Mouse (Mus musculus): ENCODE data around the gene Zdhhc1.

The Zdhhc1 gene

DNA sequence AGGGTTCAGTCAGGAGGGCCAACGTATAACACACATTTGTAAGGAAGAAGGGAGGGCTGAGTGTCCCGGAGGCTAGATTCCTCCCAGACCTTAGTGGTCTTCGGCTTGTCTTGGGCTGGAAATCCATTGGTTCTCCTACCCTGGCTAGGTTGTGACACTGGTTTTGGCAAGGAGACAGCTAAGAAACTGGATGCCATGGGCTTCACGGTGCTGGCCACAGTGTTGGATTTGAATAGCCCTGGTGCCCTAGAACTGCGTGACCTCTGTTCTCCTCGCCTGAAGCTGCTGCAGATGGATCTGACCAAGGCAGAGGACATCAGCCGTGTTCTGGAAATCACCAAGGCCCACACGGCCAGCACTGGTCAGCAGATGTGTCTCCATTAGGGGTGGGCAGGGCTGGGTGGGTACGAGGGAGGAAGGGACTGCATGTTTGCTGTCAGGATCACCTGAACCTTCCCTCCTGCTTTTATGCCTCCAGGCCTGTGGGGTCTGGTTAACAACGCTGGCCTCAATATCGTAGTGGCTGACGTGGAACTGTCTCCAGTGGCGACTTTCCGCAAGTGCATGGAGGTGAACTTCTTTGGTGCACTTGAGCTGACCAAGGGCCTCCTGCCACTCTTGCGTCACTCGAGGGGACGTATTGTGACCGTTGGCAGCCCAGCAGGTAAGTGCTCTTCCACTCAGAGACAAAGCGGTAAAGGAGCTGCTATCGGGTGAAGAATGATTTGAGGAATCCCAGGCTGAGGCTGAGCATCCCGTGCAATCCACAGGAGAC lies 25.5 kb upstream of the Zdhhc1 start:
- peaks cover 69% of the 10 kb centered on the region for H3K4me1 ChIP-seq (replicated peaks; ENCODE audit: low read depth, low read length)
- no peak overlapping the region for H3K4me3 ChIP-seq (replicated peaks; ENCODE audit: low read length)
- no peaks in the 10 kb centered on the region for H3K9me3 ChIP-seq (ENCODE audit: low read length)
- H3K27me3 ChIP-seq (ENCODE audit: insufficient read depth, low read length): peaks cover 35% of the 10 kb centered on the region
- TF ChIP-seq CTCF (conservative IDR thresholded peaks at IDR 0.05; ENCODE audit: low read length) (no peak), POU5F1 (IDR thresholded peaks at IDR 0.05; ENCODE audit: borderline replicate concordance, low read length) (no peak), NANOG (IDR thresholded peaks at IDR 0.05; ENCODE audit: borderline replicate concordance, low read length) (no peak)
- peaks cover 55% of the 10 kb centered on the region for H3K36me3 ChIP-seq (ENCODE audit: insufficient read depth, low read length)

DNA sequence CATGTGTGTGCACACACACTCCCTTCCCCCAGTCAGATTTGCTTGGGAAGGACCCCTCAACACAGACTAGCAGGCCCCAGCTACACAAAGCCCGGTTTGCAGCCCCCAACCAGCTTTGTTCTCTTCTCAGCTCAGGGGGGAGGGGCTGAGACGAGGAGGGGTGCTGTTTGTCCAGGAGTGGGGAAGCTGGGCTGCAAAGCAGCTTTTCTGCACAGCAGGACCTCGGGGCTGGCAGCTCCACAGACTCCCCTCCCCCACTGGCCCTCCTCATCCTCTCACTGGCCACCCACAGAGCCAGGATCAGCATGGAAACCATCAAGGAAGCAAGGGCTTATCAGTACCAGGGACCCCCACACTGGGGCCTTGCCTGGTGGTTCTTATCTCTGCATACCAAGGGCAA lies 24.4 kb upstream of the Zdhhc1 start:
- Histone ChIP-seq H3K9me3 (ENCODE audit: low read length) (no peaks in the 10 kb centered on the region), H3K4me3 (replicated peaks; ENCODE audit: low read length) (0 out of 2 replicates have a peak overlapping the region, but pooled peaks have one; percentile 18), H3K27me3 (ENCODE audit: insufficient read depth, low read length) (peaks cover 45% of the 10 kb centered on the region), H3K36me3 (ENCODE audit: insufficient read depth, low read length) (peaks cover 43% of the 10 kb centered on the region), H3K4me1 (replicated peaks; ENCODE audit: low read depth, low read length) (peaks cover 68% of the 10 kb centered on the region)
- TF ChIP-seq CTCF (conservative IDR thresholded peaks at IDR 0.05; ENCODE audit: low read length) (no peak), NANOG (IDR thresholded peaks at IDR 0.05; ENCODE audit: borderline replicate concordance, low read length) (no peak), POU5F1 (IDR thresholded peaks at IDR 0.05; ENCODE audit: borderline replicate concordance, low read length) (no peak)

DNA sequence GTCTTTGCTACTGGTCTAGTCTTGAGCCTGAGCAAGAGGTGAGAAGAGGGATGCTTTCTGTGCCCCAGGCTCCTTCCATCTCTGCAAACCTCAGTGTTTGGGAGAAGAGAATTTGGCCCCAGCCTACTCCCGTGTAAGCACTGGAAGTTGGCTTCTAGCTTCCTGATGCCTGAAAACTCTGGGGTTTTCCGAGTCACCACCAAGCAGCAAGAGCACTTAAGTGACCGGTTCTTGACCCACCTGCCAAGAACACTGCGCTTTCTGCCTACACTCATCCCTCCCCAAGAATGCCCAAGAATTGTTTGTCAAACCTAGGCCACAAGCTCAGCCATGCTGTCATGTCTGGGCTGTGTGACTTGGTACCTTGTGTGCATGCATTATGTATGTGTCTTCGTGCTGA lies 23.8 kb upstream of the Zdhhc1 start:
- no peak overlapping the region for H3K4me3 ChIP-seq (replicated peaks; ENCODE audit: low read length)
- TF ChIP-seq CTCF (conservative IDR thresholded peaks at IDR 0.05; ENCODE audit: low read length) (no peak), NANOG (IDR thresholded peaks at IDR 0.05; ENCODE audit: borderline replicate concordance, low read length) (no peak), POU5F1 (IDR thresholded peaks at IDR 0.05; ENCODE audit: borderline replicate concordance, low read length) (no peak)
- H3K4me1 ChIP-seq (replicated peaks; ENCODE audit: low read depth, low read length): peaks cover 63% of the 10 kb centered on the region
- no peaks in the 10 kb centered on the region for H3K9me3 ChIP-seq (ENCODE audit: low read length)
- H3K36me3 ChIP-seq (ENCODE audit: insufficient read depth, low read length): peaks cover 38% of the 10 kb centered on the region
- H3K27me3 ChIP-seq (ENCODE audit: insufficient read depth, low read length): peaks cover 45% of the 10 kb centered on the region

DNA sequence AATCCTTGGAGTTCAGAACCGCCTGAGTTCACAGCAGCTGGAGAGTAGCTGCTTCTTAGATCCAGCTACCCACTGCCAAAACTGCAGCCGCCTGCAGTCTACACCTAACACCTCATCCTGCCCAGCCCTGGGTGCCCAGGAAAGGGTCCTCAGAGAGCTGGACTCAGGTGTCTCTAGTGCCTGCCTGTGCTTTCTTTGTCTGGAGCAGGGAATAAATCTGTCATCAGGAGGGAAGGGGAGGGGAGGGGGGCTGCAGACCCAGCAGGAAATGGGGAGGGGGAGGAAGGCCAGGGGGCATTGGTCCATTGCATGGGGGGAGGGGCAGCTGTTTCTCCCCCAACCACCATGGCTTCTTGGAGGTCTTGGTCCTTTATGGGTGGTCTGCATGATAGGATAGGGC lies 22.9 kb upstream of the Zdhhc1 start:
- H3K36me3 ChIP-seq (ENCODE audit: insufficient read depth, low read length): peaks cover 29% of the 10 kb centered on the region
- H3K9me3 ChIP-seq (ENCODE audit: low read length): no peaks in the 10 kb centered on the region
- peaks cover 70% of the 10 kb centered on the region for H3K4me1 ChIP-seq (replicated peaks; ENCODE audit: low read depth, low read length)
- peaks cover 53% of the 10 kb centered on the region for H3K27me3 ChIP-seq (ENCODE audit: insufficient read depth, low read length)
- peak overlapping the region; percentile 89; the same call in 1 of the 2 replicates for H3K4me3 ChIP-seq (replicated peaks; ENCODE audit: low read length)
- TF ChIP-seq POU5F1 (IDR thresholded peaks at IDR 0.05; ENCODE audit: borderline replicate concordance, low read length) (no peak), CTCF (conservative IDR thresholded peaks at IDR 0.05; ENCODE audit: low read length) (no peak), NANOG (IDR thresholded peaks at IDR 0.05; ENCODE audit: borderline replicate concordance, low read length) (no peak)

DNA sequence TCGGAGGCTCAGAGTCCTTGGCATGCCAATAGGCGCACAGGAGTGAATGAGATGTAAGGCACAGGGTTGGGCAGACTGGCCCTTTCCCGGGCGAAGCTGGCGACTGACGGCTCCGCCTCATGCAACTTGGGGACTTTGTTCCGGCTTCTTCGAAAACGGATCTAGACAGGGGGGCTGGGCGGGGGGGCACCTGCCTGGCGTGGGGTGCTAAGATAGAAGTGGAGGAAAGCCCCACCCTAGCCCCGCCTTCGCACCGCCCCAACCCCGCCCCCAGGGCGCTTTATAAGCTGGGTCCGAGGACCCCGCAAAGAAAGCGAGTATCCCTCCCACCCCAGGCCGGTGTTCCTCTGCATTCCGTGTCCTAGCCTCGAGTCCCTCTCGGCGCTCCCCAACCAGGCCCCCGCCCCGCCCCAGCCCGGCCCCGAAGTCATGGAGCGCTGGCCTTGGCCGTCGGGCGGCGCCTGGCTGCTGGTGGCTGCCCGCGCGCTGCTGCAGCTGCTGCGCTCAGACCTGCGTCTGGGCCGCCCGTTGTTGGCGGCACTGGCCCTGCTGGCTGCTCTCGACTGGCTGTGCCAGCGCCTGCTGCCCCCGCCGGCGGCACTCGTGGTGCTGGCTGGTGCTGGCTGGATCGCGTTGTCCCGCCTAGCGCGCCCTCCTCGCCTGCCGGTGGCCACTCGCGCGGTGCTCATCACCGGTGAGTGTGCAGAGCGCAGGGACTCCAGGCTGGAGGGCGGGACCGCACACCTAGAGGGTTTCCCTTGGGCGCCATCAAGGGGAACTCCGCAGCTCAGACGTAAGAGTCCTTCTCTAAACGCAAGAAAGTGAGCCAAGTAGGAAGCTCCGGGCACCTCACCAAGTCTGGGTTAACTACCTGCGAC lies 22.0 kb upstream of the Zdhhc1 start, which contains the start of gene Hsd11b2:
TSS of gene Hsd11b2 (plus strand) at position 320 of the 878 bp plus-strand sequence.
- peaks cover 57% of the 10 kb centered on the region for H3K27me3 ChIP-seq (ENCODE audit: insufficient read depth, low read length)
- no peak for TF ChIP-seq NANOG (IDR thresholded peaks at IDR 0.05; ENCODE audit: borderline replicate concordance, low read length)
- TF ChIP-seq POU5F1 (IDR thresholded peaks at IDR 0.05; ENCODE audit: borderline replicate concordance, low read length): no peak
- no peaks in the 10 kb centered on the region for H3K9me3 ChIP-seq (ENCODE audit: low read length)
- peaks cover 79% of the 10 kb centered on the region for H3K4me1 ChIP-seq (replicated peaks; ENCODE audit: low read depth, low read length)
- H3K36me3 ChIP-seq (ENCODE audit: insufficient read depth, low read length): peaks cover 20% of the 10 kb centered on the region
- peak within 1 kb of the TSS; percentile 89 for H3K4me3 ChIP-seq (replicated peaks; ENCODE audit: low read length)

DNA sequence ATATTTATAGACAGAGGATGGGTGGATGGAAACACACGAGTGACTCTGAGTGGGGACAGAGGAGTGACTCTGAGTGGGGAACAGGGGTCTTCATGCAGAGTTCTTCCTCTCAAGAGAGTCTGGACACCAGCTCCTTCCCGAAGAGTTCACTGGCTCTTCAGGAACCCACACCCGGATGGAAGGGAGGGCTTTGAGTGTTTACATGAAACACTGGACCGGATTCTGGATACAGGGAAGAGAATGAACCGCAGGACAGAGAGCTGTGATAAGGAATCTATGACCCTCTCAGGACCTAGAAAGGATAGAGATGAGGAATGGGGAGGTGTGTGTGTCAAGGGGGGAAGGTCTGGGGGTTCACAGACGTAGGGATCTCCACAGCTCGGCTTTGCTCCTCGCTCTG lies 20.6 kb upstream of the Zdhhc1 start:
- no peak overlapping the region for H3K4me3 ChIP-seq (replicated peaks; ENCODE audit: low read length)
- H3K9me3 ChIP-seq (ENCODE audit: low read length): no peaks in the 10 kb centered on the region
- H3K27me3 ChIP-seq (ENCODE audit: insufficient read depth, low read length): peaks cover 62% of the 10 kb centered on the region
- H3K4me1 ChIP-seq (replicated peaks; ENCODE audit: low read depth, low read length): peaks cover 70% of the 10 kb centered on the region
- TF ChIP-seq CTCF (conservative IDR thresholded peaks at IDR 0.05; ENCODE audit: low read length): no peak
- TF ChIP-seq POU5F1 (IDR thresholded peaks at IDR 0.05; ENCODE audit: borderline replicate concordance, low read length): no peak
- TF ChIP-seq NANOG (IDR thresholded peaks at IDR 0.05; ENCODE audit: borderline replicate concordance, low read length): no peak
- H3K36me3 ChIP-seq (ENCODE audit: insufficient read depth, low read length): peaks cover 6% of the 10 kb centered on the region

DNA sequence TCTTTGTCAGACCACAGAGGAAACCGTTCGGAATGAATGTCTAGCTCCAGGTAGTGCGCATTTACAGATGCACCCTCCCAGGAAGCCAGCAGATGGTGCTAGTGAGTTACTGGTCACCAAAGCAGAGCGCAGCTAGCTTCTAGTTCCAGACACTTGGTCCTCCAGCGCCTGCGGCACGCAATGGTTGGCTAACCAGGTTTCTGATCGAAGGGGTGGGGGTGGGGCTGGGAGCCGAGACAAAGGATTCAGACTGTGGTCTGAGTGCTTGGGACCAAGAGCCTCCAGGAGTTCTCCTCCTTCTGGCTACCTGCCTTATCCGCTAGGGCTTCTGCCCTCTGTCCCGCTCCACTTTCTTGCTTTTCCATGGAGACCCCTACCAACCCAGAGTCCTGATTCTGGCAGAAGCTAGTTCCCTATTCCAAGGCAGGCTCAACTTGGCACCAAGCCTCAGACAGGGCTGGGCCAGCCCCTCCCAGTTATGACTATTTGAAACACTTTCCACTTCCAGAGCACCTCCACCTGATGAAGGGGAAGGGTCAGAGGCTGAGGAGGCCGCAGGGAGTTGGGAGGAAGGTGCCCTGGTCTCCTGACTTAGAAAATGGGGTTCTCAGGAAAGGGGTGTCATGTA lies 19.4 kb upstream of the Zdhhc1 start:
- H3K4me1 ChIP-seq (replicated peaks; ENCODE audit: low read depth, low read length): peaks cover 59% of the 10 kb centered on the region
- H3K9me3 ChIP-seq (ENCODE audit: low read length): no peaks in the 10 kb centered on the region
- TF ChIP-seq NANOG (IDR thresholded peaks at IDR 0.05; ENCODE audit: borderline replicate concordance, low read length) (no peak), CTCF (conservative IDR thresholded peaks at IDR 0.05; ENCODE audit: low read length) (peak; percentile 87)
- H3K36me3 ChIP-seq (ENCODE audit: insufficient read depth, low read length): no peaks in the 10 kb centered on the region
- peaks cover 62% of the 10 kb centered on the region for H3K27me3 ChIP-seq (ENCODE audit: insufficient read depth, low read length)
- peak overlapping the region; percentile 60 for H3K4me3 ChIP-seq (replicated peaks; ENCODE audit: low read length)

DNA sequence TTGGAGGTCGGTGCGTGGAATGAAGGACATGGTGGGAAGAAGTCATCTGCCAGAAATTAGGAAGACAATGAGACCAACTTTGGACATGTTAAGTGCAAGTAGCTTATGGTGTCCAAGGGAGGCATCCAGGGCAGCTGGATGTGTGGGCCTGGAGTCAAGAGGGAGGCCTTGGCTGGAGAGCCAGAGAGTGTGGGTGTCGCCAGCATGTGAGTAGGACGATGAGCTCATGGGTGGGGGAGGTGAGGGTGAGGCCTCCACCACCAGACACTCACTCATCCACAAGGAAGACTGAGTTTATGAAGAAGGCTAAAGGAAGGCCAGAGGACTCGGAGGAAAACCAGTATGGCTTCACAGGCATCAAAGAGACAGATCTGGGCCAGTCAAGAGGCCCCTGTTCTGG lies 18.0 kb upstream of the Zdhhc1 start:
- Histone ChIP-seq H3K4me1 (replicated peaks; ENCODE audit: low read depth, low read length) (peaks cover 55% of the 10 kb centered on the region), H3K9me3 (ENCODE audit: low read length) (no peaks in the 10 kb centered on the region), H3K36me3 (ENCODE audit: insufficient read depth, low read length) (no peaks in the 10 kb centered on the region), H3K4me3 (replicated peaks; ENCODE audit: low read length) (no peak overlapping the region), H3K27me3 (ENCODE audit: insufficient read depth, low read length) (peaks cover 48% of the 10 kb centered on the region)
- TF ChIP-seq NANOG (IDR thresholded peaks at IDR 0.05; ENCODE audit: borderline replicate concordance, low read length) (no peak), POU5F1 (IDR thresholded peaks at IDR 0.05; ENCODE audit: borderline replicate concordance, low read length) (no peak), CTCF (conservative IDR thresholded peaks at IDR 0.05; ENCODE audit: low read length) (no peak)

Measured in E14TG2a.4 (cell line).